Mouse (Mus musculus) fat pad, adult 2 months (tissue): ENCODE measurements around the gene Cxcl16.
"Not testable (repeated sequence)": the region's sequence is repeated elsewhere in the genome, so short reads cannot be mapped to it uniquely, and the experiment has no call there.

Experiments
- DNase-seq: peaks from one replicate; pipeline ENCODE4 v3.0.0-alpha.2; 2011; ENCODE audit warnings: low read depth, low spot score; ENCODE audit errors: extremely low read depth

The Cxcl16 gene

DNA sequence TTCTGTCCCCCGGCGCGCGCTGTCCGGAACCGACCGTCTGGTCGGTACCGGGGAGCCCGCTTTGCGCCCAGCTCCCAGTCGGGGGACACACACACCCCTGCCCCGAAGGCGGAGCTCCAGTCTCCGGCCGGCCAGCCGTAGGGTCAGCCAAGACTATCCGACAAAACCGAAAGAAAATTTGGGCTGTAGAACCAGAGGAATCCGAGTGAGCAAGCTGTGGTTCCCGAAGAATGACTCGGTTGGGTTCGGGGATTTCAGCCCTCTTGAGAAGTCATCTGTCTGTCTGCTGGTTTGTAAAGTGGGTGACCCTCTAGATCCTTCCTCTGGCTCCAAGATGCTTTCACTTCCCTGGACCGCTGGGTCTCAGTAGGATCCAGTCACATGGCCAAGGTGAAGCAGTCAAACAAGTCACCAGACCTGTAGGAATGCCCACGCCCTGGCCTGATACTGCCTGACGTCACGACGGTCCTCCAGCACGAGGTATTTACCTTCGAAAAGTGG is at the start of gene Cxcl16:
Gene Cxcl16 (minus strand): TSS at position 384 of the 501 bp plus-strand sequence.
- no peak for DNase-seq

DNA sequence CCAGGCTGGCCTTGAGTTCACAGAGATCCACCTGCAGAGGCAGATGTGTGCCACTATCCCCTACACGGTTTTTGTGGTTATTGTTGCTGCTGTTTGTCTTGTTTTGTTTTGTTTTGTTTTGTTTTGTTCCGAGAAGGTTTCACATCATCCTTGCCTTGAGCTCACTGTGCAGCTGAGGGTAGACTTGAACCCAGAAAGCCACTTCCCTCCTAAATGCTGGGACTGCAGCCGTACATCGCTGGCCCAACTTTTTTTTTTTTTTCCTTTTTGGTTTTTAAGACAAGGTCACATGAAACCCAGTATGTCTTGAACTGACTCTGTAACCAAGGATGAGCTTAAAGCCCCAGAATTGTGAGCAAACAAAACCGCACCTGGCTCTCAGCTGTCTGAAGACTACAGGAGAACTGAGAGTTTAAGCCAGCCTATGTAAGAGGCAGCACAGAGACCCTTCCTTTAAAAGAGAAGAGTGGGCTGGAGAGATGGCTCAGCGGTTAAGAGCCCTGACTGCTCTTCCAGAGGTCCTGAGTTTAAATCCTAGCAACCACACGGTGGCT is 47.3 kb upstream of the Cxcl16 start:
- no peak for DNase-seq

DNA sequence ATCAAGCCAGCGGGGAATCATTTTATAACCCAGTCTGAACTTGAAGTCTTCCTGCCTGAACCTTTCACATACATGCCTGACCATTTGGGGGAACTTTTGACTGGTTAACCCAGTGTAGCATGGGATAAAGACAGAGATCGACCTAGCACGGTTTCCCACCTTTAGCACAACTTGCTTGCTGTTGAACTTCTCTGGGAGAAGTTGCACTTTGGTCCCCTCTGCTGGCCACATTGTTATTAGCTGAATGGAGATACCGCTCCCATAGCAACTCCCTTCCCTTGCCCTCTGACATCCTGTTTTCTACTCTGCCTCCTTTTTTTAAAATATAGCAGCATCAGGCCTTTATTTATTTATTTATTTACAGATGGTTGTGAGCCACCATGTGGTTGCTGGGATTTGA is 46.6 kb upstream of the Cxcl16 start:
- no peak for DNase-seq

DNA sequence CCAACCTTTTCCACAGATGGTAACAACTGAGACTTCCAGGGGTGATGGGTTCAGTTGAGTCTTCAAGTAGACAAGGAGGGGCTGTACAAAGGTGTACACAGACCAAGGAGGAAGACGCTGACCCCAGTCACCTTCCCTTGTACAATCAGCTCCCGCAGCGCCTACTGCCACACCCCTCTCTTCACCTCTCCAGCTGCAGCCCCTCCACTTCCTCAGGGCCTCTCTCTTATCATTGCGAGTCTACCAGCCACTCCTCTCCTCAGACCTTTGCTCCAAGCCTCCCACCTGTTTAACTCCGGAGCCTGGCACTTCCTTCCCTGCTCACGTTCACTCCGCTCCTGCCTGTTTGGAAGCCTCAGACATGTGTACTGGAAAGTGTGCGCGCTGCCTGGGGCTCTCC is 45.2 kb upstream of the Cxcl16 start, which contains the start of gene Tm4sf5:
Gene Tm4sf5 (plus strand): TSS at position 275 of the 400 bp plus-strand sequence.
- no peak for DNase-seq

DNA sequence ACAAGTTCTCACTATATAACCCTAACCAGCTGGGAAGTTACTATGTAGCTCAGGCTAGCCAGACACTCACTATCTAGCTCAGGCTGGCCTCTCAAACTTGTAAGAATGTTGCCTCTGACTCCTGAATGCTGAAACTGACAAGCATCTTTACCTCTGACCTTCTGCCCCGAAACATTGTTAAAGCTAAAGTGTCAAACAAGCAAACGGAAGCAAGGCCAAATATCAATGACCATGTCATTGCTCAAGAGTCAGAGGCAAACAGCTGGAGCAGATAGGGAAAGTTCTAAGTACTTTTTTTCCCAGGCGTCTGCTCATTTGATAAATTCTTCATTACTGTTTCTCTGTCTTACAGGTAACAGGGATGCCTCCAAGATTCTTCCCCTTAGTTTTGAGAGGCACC is 42.2 kb upstream of the Cxcl16 start:
- no peak for DNase-seq

DNA sequence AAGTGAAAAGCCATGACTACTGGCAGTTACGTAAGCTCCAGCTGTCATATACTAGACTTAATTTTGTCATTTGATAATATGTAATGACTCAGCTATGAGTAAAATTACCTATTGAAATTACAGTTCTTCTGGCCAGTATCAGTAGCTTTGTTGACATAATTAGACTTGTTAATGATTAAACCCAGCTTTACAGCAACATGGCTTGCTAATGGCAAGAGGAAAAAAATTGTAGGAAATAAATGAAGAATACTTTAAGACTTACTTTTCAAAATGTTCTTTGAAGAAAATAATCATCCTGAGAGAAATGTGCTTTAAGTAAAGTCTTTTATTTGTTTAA is 40.7 kb upstream of the Cxcl16 start:
- no peak for DNase-seq

DNA sequence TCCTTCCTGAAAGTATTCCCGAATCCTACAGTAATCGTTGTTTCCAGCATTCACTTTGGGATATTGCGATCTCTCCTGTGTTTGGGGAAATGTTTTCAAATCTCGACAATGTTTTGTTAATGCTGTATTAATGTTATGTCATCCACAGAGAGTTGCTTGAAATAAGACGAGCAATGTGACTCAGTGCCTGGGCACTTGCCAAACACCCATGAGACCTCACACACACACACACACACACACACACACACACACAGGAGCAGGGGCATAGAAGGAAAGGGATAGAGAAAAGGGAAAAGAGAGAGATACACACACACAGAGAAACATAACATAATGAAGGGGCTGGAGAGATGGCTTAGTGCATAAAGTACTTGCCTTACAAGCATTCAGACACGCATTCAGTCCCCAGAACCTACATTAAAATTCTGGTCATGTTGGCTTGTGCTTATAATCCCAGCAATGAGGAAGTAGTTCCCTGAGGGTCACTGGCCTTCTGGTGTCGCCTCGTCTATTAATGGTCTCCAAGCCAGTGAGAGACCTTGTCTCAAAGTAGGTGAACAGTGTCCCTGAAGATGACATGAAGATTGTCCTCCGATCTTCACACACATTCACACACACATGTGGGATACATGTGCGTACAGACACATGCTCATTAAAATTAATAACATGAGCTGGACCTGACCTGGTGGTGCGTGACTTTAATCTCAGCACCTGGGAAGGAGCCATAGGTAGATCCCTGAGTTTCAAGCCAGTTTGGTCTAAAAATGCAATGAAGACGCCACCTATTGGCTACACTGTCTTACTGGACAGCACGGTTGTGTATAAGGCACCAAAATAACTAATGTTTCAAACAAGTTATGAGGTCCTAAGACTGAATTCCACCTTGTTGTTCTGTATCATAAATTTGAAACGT is 40.0 kb upstream of the Cxcl16 start:
- DNase-seq = no peak

DNA sequence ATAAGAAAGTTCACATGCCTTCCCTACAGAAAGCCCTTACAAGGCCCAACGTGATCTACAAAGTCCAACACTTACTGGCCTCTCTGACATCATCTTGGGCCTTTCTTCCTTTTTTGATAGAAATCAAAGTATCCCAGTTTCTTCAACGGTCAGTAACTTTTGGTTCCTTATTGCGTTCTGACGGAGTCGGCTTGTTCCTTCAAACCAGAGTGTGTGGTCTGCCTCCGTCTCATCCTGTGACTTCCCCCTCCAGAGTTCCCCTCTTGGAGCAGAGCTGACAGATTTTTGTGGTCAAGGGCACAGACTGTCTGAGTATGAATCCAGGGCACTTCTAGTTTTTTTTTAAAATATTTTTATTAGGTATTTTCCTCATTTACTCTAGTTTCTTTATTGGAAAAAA is 29.9 kb upstream of the Cxcl16 start:
- no peak for DNase-seq

DNA sequence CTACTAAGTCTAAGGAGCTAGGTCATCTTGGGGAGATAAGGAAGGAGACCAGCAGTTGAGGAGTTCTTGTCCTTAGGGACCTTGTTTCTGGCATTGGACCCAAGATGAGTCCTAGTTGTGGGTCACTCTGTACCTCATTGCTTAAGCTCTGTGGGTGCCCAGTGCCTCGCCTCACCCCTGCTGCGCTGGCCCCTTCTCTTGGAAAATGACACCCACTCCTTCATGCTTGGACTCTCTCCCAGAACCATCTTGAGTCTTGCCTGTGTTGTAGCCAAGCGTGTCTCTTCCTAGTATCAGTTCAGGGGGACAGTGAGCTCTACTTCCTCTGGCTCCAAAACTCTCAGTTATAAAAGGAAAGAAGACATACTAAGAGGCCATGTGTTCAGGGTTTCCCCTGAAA is 29.4 kb upstream of the Cxcl16 start:
- DNase-seq = no peak

DNA sequence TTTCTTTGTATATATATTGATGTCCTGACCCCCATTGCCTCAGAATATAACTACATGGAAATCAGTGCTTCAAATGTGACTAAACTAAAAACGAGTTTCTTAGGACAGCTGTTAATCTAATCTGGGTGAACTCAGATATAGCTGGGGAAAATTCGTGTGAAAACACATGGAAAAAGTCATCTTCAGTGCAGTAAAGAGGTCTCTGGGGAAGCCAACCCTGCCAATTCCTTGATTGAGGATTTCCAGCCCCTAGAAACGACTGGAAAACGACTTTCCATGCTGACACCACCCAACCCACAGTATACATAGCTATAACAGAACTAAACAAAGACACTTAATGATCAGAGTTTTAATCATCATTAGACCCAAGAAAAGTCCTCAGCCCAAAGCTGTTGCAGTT is 28.0 kb upstream of the Cxcl16 start:
- no peak for DNase-seq

DNA sequence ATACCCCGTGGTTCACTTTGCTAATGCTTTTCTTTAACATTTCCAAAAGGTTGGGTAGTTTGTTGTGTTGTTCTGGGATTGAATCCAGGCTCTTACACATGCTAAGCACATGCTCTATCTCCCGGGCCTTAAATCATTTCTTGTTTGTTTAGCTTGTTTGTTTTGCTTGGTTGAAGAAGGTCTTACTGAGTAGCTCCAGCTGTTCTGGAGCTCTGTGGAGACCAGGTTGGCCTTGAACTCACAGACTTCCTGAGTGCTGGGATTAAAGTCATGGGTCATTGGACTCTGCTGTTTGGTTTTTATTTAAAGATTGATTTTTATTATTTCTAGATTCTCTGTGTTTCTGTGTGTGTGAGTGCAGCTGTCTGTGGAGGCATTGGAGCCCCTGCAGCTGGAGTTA is 25.7 kb upstream of the Cxcl16 start:
- DNase-seq = no peak

DNA sequence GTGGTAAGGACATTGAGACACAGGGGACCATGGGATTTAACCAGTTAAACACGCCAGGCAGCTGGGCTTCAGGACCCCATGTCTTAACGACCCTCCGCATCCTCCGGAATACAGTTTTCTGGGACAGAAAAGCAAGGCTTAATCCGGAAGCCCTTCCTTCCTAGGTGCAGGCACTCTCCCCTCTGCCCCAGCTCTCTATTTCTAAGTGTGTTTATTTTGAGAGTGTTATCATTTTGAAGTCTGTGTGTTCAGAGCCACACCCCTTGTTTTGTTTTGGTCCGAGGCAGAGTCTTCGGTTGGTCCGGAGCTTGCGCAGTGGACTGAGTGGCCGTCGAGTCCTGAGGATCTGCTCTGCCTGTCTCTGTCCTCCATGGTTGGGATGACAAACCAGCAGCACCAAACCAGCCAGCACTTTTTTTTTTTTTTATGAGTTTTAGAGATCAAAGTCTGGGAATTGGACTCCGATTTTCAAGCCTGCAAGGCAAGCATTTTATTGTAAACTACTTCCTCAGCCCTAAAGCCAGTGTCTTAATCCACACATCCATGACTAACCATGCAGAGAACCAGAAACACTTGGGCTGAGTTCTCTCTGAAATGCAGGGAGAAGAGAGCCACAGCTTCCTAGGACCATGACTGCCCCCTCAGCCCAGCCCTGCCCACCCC is 15.2 kb upstream of the Cxcl16 start:
- DNase-seq = no peak

DNA sequence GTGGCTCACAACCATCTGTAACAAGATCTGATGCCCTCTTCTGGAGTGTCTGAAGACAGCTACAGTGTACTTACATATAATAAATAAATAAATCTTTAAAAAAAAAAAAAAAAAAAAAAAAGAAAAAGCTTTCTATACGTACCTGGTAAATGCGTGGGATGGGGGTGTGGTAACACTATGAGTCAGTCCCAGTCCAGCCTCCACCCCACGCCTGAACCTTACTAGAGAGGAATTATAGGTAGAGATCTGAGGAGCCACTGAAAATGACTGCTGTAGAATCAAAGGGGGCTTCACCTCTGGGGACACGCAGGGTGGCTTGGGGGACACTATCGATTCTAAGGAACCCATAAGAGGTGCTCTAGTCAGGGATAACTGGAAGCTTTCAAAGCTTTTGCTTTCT is 13.5 kb upstream of the Cxcl16 start:
- not testable (repeated sequence) for DNase-seq

DNA sequence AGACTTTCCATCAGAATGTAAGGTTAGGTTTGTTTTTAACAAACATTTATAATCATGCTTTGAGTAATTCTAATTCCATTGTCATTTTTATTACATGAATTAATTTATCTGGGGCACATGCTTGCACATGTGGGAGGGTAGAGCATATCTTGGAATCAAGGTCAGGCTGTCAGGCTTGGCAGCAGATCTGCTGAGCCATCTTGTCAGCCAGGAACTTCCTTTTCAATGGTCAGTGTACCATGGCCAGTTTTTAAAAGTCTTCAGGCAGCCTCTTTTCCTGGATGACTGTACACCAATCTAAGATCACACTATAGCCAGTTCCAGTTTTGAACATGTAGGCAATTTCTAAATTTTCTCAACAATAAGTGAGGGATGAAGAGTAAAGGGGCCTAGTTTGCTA is 12.9 kb upstream of the Cxcl16 start:
- no peak for DNase-seq

DNA sequence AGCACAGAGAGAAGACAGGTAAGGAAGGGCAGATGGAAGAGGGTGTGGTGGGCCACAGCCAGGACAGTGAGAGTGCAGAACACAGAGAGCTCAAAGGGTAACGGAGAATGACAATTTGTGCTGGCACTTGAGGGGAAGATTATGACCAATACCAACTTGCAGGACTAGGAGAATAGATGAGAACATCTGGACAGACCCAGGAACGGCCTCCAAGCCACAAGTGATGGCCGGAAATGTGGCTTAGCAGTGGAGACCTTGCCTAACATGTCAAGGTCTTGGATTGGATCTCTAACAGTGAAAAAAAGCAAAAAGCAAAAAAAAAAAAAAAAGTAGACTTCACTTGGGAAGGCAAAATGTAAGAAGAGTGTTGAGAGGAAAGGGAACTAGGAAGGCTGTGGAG is 10.0 kb upstream of the Cxcl16 start:
- no peak for DNase-seq

DNA sequence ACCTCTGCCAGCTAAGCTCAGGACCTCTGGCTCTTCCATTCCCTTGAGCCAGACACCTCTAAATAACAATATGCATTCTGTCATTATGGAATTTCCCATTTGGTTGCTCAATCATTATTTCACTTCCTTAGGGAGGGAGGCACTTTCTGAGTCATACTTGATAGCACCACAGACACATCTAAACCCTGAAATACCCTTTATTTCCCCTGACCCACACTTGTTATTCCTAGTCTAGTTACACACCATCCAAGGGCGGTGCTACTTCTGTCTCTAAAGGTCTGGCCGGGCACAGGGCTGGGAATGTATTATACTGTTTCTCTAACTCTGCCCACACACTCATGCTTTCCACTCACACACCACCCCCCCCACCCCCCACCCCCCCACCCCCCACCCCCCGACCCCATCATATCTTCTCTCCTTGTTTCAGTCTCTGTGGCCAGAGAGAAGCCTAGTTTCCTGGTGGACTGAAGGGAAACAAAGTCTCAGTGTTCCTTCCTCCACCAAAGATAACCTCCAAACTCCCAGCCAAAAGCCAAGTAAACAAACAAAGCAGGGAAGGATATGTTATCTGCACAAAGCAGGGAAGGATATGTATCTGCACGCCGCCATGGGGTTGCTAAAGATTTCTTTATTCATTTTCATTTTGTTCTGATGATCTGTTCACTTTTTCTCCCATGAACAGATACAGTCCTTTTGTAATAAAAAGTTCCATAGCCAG is 8.3 kb upstream of the Cxcl16 start:
- no peak for DNase-seq

DNA sequence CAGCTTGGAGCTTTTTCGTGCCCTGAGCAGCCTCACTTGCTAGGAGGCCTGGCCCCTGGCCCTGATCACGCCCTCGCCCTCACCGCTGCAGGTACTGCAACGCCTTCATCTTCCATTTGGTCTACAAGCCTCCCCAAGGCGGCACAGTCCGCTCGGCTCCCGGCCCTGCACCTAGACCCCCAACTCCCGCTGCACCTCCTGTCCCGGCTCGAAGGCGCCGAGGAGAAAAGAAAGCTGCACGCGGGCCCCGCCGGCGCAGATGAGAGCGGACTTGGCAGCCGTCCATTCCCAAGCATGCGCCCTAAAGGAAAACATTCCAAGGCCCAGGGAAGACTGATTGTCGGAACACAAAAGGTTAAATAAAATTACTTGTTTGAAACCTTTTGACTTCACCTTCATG is 6.0 kb upstream of the Cxcl16 start:
- no peak for DNase-seq

DNA sequence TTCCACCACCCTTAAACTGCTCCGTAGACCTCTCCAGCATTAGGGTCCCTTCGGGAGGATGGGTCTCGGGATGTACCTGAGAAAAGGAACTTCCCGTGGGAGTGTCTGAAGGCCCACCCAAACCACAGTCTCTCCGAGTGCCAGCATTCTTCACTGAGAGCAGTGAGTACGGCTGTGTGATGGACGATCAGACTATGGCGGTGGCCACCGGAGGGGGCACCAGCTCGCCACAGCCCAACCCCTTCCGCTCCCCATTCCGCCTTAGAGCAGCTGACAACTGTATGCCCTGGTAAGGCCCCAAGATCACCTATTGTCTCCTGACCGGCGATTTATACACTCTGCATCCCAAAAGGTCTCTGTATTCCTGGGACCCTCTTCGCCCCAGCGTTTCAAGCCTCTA is 5.4 kb upstream of the Cxcl16 start:
- no peak for DNase-seq

DNA sequence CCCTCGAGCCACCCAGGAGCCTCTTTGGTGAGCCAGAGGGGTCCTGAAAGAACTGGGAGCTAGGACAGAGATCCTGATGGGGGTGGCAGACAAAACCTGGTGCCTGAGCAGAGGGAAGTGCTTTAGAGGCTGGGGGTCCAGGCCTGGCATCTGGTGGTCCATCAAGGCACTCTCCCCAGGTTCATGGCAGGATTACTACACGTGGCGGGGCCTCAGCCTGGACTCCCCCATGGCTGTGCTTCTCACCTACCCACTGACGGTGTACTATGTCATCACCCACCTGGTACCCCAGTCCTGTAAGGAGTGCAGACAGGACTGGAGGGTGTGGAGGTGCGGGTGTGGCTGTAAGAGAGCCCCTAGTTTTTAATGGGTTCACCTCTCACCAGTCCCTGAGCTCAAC is 4.2 kb upstream of the Cxcl16 start:
- DNase-seq = no peak

DNA sequence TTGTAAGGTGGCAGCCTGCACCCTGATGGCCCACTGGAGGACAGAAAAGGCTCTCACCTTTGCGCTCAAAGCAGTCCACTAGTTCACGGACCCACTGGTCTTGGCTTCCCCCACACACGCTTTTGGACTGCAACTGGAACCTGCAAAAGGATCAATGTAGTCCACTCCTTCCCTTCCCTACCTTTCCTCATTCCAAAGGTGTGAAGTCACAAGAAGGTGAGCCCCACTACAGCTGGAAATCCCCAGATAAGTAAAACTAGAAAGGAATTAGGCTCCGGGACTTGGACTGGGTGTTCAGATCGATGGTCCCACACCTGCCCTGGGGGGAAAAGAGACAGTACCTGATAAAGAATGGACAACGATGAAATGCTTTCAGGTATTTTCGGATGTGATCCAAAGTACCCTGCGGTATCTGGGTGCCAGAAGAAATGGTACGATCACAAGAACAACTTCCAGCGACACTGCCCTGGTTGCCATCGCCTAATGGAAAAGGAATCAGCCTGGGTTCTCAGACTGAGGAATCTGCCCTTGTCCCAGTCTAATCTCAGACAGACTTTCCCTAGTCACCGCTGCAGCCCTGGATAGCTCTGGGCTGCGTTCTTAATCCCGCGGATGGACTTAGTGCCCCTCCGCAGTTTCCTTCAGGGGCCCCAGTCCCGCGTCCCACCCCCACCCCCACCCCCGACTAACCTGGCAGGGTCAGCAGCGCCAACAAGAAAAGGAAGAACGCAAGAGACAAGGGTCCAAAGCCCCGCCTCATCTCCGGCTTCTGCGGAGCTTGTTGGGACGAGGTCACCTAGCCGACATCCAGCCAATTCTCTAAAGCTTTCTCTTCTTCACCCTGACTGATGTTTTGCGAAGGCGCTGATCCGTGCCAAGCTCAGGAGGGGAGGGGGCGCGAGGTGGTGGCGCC is 840 bp downstream of the Cxcl16 start, which contains the start of gene Zmynd15:
Gene Zmynd15 (plus strand): TSS at position 746 of the 913 bp plus-strand sequence.
- no peak for DNase-seq
